Mouse (Mus musculus) megakaryocyte, embryonic 14.5 days (primary cell): ENCODE data around the gene Clca2.

Source experiments
- FLI1 ChIP-seq: IDR thresholded peaks from 2 replicates; pipeline ENCODE4 v1.6.1; 2012; ENCODE audit warnings: low read length, inconsistent platforms, mixed read lengths
- GATA1 ChIP-seq: IDR thresholded peaks from 3 replicates; pipeline ENCODE4 v1.6.1; 2012; ENCODE audit warnings: mixed read lengths, low read length, inconsistent platforms, borderline replicate concordance

DNA sequence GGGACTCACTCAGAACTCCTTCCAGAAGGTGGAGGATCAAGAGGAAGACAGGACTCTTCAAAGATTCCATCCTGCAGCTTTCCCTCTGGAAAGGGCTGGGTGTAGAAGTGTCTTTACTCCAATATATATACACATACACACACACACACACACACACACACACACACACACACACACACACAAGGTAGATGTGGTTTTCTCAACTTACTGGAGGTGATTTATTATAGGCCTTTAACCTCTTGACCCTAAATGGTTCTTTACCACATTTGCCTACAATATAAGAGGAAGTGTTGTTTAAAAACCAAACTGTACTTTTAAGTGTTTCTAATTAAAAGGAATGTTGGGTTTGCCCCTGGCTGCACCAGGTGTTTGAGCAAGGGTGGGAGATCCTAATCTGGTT, 66.6 kb downstream of the Clca2 start, which contains the start of gene Clca1:
- no peak for TF ChIP-seq GATA1
- TF ChIP-seq FLI1, result no peak
